Mouse (Mus musculus) spleen, postnatal 10 days (tissue): ENCODE results near the gene Nxt1.

Experiments used
- DNase-seq, 2 experiments: peaks; one replicate each; pipeline ENCODE4 v3.0.0; 2021 to 2022; ENCODE audit warnings: low spot score in 2 of 2

The Nxt1 gene

DNA sequence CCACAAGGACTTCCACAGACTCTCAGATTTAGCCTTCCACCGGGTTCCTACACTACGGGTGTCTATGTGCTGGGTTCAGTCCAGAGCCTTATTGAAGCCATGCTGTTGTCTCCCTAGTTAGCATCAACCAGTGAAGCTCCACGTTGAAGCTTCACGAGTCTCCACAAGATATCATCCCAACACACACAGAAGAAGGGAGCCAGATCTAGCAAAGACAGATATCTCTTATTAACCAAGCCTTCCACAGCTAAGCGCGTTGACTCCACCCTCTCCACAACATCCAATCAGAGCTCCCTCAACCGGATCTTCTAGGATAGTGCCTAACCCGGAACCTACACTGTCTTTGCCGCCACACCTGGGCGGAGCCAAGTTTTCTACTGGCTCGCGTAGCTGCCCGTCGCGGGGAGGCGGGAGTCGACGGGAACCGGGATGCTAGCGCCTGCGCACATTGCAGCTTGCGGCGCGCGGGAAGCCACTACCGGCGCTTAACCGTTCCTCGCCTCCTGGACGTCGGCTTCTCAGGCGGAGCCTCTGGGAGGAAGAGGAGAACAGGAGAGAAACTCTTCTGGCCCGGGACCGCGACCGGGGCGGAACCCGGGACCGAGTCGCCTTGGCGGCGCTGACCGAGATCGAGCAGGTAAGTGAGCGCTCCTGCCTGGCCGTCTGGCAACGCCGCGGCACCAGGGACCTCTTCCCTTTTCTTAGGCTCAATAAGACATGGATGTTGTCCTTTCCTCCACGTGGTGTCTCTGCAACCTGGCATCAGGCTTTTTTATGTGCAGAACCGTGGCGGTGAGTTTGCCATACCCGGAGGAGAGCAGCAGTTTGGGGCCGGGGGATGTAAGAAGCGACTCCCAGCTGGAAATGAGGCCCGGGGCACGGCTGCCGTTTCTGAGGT lies at the start of gene Nxt1:
Gene Nxt1, plus strand, starts transcription at position 403 of the 898 bp plus-strand sequence.
- DNase-seq = peak; percentile 99

DNA sequence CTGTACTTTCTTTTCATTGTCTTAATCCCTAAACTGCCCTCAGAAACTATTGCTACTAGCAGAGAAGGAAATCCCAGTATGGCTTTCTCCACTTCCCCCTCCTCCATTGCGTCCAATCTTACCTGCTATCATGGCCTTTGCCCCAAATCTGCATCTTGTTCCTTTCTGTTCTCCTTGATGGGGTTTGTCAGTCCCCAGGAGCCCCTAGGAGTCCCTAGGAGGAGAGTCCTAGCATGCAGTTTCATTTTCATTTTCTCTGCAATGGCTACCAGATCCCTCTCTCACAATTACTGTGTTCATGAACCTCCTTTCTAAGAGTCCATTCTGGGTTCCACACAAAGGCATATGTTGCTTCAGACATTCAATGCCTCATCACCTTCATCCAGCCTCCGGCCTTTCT lies 49.3 kb upstream of the Nxt1 start:
- no peak for DNase-seq

DNA sequence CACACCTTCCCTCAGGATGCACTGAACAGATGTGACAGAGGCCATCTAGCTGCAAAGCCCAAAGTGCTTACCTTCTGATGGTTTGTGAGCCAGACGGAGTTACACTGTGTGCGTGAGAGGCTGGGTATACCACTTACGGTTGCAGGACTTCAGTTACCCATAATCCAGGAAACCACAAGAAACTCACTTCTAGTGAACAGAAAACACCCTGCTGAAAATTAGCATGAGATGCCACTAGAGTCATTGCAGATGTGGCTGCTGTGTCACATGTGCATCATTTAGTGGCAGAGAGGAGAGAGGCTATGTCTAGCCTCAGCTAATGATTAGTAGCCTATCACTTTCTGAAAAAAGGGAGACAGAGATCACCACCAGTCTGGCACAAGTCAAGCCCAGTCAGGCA lies 47.9 kb upstream of the Nxt1 start:
- no peak for DNase-seq

DNA sequence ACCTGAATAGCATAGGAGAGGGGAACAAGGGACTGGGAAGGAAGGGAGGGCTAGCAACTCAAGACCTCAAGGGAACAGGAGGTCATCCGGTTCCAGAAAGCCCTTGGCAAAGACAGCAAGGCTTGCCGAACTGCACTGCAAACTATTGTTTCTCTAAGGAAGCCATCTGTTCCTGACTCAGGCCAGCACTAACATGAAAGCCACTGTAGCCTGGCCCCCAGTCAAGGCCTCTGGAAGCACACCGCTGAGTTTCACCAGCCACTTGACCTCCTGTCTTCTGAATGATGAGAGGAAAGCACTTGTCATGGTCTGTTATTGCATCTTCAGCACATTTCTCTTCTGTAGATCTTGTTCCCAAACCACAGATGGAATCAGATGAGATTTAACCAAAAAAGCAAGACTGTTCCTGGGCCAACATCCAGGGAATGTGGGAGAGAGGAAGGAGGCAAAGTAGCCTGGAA lies 45.4 kb upstream of the Nxt1 start:
- DNase-seq = peak in 1 of 2 experiments; percentile 21

DNA sequence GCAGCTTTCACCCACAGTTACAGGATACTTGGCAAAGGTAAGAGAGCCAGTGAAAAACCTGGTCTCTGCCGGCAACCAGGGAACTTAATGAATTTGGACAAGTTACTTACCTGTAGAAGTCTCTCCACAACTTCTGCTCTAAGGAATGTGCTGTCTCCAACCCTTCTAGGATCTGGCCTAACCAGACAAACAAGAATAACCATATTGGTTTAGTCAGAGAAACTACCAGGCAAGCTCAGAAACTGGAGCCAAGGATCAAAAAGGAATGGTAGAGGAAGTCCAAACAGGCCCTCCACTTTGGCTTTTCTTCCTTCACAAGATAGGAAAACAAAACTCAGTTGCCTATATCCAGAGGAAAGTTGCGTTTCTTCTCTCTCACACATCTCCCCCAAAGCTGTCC lies 41.4 kb upstream of the Nxt1 start:
- DNase-seq = no peak

DNA sequence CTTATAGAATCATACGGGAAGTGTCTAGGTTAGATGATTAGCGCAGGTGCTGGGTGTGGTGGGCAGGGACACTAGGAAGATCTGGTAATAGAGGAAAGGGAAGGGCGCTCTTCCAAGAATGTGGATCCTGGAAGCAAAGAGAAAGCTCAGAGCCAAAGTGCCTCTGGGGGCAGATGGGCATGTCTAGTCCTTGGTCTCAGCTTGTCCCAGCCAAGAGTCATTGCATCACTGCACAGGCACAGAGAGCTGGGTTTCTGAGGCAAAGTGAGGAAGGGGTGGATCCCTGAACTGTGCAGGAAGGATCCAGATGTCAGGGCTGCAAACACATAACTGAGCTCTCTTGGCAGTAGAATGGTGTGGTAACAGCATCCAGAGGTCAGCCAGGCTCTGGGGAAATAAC lies 40.8 kb upstream of the Nxt1 start:
- DNase-seq = no peak

DNA sequence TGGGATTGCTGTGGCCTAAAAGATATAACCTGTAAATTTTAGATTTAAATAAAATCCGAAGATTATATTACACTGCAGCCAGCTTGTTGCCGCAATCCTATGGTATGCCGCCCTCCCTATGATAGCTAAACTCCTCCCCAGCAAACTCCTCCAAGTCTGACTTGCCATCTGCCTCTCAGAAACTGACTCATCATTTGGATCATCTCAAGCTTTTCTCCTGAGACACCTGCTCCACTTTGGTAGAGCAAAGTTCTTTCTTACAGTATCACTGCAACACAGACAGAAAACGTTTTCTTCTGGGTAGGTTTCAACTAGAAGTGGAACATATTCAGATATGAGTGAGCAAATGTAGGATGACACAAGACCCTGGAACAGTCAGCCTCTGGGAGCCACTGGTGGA lies 37.9 kb upstream of the Nxt1 start:
- DNase-seq = no peak

DNA sequence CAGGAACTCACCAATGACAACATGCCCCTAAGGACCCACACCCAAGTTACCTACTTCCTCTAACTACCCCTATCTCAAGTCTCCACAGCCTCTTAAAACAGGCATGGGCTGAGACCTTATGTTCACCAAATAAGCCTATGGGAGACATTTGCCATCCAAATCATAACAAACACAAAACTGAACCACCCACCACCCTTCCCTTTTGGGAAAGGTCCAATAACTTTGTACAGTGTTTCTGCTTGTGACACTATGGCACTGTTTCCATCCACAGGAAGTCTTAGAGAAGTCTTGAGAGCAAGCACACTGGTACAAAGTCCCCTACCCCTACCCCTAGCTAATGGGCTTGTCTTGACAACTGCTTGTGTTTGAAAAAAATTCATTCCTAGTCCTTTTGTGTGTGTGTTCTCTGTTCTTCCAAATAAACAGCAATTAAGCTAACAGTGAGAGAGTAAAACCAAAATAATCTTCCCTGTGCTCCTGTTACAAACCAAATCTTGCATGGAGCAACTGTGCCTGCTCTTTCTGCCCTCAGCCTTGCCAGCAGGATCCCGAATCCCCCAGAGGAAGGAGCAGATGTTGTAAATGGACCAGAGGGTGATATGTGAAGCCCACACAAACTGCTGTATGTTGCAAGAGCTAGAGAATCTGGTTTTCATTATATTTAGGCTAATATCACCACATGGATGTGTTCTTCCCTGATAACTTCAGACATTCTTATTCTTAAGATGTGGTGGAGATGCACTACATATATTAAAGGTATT lies 29.6 kb upstream of the Nxt1 start:
- DNase-seq = no peak

DNA sequence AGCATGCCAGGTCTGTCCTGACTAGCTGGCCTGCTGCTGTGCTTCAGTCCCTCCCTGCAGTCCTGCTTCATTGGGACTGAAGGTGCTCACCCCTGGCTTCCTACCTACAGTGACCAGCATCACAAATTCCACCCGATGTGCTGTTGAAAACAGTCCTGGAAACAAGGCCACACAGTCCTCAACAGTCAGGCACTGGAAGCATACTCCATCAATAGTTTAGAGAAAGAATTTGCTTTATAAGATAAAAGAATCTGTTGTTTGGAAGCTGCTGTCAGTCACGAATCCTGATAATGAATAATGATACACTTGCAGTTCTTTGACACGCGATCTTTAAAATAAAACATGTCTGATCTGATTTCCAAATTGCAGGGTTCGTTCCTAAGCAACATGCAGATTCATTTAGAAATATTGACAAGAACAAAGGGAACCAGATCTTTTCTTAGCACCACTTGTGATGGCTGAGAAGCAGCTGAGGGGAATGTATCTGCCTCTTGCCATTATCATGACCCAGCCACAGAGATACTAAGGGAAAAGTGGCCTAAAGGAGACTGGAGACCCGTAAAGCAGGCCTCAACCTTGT lies 27.9 kb upstream of the Nxt1 start:
- no peak for DNase-seq

DNA sequence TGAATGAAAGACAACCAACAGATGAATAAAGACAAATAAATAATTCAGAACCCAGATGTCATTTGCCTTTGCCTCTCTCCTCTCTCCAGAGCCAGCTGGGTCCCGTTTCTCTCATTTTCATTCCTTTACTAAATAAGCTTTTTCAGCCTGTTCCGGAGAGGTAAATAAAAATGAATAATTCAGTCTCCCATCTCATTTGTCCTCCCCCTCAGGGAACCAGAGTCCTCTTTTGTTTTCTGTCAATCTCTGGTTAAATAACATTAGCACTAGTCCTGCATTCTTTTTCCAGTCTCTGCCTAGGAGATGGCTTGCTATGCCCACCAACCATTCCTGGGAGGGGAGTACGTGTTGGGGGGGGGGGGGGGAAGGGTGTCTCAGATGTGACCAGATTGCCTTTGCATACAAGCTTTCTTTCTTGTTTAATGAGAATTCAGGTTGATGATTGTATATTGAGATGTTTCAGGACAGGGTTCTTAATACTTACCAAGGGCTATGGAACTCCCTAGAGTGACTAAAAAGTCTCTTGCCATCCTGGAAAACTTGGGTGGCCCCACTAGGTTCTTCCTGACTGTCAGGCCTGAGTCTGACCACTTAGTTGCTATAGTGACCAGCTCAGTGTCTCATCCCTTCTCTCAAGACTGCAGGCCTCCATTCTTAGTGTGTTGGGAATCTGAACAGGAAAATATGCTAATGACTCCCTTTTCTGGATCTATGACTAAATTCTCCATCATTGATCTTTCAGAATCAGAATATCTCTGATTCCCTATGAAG lies 21.6 kb upstream of the Nxt1 start:
- DNase-seq = no peak

DNA sequence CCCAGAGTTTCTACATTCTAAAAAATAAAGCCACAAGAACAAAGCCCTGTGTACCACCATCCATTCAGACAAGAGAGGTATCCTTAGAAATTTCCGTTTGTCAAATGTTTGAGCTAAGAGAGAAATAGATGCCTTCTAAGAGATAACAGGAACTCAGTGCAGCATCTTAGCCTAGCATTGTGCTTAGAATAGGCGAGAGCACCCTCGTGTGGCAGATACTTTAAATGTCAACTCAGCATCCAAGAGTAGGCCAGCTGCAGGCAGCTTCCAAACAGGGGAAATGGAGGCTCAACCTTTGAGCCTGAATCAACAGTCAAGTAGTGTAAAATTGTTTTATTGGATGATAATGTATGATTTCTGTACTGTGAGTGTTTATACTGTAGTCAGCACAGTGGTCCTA lies 17.4 kb upstream of the Nxt1 start:
- DNase-seq = peak; percentile 28 to 74

DNA sequence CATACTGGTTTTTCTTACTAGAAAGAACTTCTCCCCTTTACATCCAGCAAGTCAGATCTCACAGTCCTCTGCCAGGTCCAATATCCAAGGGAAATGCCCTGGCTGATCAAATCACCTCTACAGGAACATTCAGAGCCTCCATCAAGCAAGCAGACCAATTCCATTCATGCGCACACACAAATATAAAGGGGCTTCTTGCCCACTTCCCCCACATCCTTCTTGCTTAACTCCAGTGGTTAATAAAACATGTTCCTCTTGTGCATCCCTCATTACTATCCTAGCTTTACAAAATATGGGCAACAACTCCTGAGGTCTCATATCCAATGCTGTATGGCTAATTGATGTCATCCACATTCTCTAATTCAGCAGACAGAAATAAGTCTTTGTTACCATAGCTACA lies 8.9 kb upstream of the Nxt1 start:
- no peak for DNase-seq

DNA sequence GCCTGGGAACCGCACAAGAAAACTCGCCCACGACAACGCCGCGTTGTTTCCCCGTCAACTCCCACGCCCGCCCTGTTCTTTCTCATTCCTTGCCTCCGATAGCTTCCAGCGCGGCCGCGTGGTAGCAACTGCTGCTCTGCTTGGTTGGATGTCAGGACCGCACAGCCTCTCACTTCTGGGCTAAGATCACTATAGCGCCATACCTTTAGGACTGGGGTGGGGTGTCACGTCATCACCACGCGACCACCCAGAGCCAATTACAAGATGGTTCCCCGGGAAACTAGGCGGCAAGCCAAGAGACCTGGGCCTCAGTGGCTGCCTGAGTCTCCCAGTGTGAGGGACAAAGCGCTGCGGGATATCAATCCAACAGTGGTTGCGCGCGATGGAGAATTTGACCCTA lies 5.4 kb downstream of the Nxt1 start:
- DNase-seq = peak in 1 of 2 experiments; percentile 23

DNA sequence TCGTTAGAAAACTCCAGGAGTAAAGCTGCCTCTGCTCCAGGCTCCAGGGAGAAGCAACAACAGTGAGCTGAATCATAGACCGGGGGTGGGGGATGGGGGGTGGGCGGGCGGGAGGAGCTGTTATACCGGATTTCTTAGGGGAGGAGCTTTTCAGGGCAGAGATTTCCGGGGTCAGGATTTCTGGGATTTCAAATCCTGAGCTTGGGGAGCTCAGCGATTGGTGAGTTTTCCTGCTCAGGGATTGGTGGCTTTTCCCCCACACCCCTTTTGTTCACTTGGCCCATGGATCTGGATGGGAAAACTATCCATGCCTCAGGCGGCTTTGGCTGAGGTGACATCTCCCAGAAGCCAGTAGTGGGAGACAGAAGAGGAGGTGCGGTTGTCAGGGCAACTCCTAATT lies 6.9 kb downstream of the Nxt1 start:
- no peak for DNase-seq

DNA sequence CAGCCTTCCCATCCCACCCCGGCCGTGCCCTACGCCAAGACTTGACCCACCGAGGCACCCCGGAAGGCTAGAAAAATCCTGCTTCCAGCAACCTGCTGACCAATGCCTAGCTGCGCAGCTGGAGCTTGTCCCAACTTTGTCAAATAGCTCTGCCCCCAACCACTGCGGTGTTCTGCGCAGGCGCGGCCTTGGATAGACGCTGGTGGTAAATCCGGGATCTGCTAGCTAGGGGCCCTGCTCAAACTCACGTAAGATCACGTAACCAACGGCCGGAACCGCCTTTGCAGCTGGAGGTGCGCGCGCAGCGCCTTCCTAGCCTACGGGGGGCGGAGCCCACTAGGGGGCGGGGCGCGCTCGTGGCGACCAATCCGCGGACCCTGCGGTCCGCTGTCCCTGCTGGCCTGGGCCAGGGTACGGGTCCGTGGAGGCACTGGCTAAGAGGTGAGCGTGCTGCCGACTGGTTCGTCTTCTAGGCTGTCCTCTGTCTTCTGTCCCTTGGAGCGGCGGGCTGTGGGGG lies 8.4 kb downstream of the Nxt1 start, which contains the start of gene Gzf1:
Gene Gzf1, plus strand, starts transcription at position 249 of the 517 bp plus-strand sequence.
- peak; percentile 99 for DNase-seq

DNA sequence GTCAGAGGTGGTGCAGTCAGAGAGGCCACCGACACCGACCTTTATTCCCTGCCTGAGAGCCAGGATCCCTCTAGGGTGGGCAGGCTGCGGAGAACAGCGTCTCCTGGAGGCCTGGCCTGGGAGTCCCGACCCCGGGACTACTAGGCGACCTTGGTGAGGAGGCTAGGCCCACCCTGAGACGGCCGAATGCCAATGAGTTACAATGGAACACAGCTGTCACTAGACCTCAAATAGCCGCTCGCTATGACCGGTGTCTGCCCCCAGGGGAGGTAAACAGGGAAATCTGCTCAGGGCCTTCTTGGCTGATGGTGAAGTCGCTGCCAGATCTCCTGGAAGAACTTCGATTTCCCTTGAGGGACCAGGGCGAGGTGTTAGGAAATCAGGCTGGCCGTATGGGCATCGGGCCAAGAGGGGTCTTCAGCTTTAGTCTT lies 9.1 kb downstream of the Nxt1 start:
- peak in 1 of 2 experiments; percentile 71 for DNase-seq

DNA sequence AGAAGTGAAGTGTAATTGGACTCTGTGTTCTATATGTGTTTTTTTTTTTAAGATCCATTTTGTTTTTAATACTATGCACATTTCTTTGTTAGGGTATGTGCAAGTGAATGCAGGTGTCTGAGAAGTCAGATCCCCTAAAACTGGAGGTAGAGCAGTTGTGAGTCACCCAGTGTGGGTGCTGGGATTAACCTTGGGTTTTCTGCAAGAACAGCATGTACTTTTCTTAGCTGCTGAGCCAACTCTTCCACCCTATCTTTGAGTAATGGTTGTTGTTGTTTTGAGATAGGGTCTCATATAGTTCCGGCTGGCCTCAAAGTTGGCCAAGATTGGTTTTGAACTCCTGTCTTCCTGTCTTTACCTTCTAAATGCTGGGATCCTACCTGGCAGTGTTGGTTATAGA lies 10.6 kb downstream of the Nxt1 start:
- no peak for DNase-seq

DNA sequence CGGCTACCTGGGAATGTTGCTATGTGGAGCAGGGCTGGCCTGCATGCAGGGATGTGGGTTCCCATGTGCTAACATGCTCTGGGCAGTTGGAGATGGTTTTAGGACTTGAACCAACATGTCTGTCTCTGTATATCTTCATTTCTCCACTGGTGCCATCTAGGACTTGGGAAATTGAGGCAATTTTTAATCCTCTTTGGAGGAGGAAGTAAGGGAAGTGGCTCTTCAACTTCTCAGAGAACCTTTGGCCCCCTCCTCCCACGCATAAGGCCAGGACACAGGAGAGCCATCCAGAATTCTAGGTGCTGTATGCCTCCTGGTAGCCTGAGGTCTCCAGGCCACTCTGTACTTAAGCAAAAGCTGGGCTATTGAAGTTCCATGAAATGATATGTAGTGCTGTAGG lies 12.6 kb downstream of the Nxt1 start:
- DNase-seq = no peak

DNA sequence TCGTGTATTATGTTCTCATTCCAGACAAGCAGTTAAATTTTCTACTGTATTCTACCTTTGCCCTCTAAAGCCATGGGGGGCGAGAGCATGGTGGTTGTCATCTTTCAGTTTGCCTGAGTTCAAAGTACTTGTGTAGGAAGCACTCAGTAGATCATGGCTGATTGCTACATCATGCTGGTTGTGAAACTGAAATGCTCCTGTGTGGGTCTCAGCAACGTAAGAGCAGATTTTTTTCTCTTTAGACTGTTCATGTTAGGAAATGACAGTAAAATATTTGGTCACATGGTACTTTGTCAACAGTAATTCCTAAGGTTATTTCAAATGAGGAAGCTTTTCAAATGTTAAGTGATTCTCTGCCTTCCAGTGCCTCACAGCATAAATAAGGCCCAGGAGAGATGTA lies 13.3 kb downstream of the Nxt1 start:
- DNase-seq = no peak

DNA sequence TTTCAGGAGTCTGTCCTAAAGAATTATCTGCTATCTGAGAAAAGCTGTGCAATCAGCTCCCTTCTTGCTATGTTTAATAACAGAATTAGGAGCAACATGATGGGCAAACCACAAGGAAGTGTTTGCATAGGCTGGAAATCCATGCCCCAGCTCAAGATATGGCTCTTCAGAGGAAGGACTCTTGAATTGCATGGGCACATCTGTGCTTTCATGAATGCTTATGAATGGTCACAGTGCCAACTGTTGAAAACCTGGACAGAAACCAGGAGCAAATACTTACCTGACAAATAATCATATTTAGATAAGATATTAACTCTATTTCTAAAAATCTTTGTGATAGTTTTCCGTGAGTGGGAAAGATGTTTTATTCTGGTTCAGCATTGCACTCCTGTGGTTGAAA lies 14.5 kb downstream of the Nxt1 start:
- DNase-seq = no peak

DNA sequence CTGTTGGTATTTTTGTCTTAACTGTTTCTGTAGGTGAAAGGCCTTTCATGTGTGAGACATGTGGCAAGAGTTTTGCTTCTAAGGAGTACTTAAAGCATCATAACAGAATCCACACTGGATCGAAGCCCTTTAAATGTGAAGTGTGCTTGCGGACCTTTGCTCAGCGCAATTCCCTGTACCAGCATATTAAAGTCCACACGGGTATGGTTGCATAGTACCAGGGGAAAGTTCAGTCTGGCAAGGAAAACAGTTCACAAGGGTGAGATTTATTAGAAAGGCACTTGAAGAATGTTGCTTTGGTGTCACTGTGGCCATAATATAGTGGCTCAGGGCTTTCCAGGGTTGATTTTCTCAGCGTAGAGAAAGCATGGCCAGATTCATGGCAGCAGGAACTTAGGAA lies 15.6 kb downstream of the Nxt1 start:
- DNase-seq = no peak
